Mouse (Mus musculus): ENCODE results near the gene Gm13271. TPM values are rescaled to one million over a fixed set of nuclear protein-coding genes. Genes with fewer than 3 reads are reported as not detected.
"Not testable (repeated sequence)": the region's sequence is repeated elsewhere in the genome, so short reads cannot be mapped to it uniquely, and the experiment has no call there.

Gm13271 gene
- not detected in 2 replicates for polyA plus RNA-seq (2015; fragmentation: Nextera tagmentation; extraction: Ambion mirVana)

GRCm38 (mm10) chr4:88754818-88755340 is at the start of gene Gm13271:
Gm13271 (plus strand) TSS chr4:88754868.
- not testable (repeated sequence) for H3K36me3 ChIP-seq (ENCODE audit: control insufficient read depth, insufficient read depth); H3K4me2 ChIP-seq (replicated peaks; ENCODE audit: low read depth); H3K4me1 ChIP-seq (replicated peaks; ENCODE audit: control insufficient read depth, insufficient read depth, low read length); H3K27ac ChIP-seq (ENCODE audit: low read depth, low read length); H3K9me3 ChIP-seq (ENCODE audit: control insufficient read depth); ATAC-seq; H3K4me3 ChIP-seq (ENCODE audit: low read depth, low read length); H3K9ac ChIP-seq (ENCODE audit: low read depth, low read length); H3K27me3 ChIP-seq (replicated peaks; ENCODE audit: control insufficient read depth, insufficient read depth, low read length)
- WGBS: 75% methylated on average over 14 of the region's 15 CpGs
- TF ChIP-seq CTCF (IDR thresholded peaks at IDR 0.05; ENCODE audit: low read depth): peak; percentile 17; the same call in 1 of the 2 replicates

- no peaks in the 10 kb centered on the region for H3K27me3 ChIP-seq (replicated peaks; ENCODE audit: control insufficient read depth, insufficient read depth, low read length)
- TF ChIP-seq CTCF (IDR thresholded peaks at IDR 0.05; ENCODE audit: low read depth): no peak
- H3K36me3 ChIP-seq (ENCODE audit: control insufficient read depth, insufficient read depth): no peaks in the 10 kb centered on the region
- H3K9me3 ChIP-seq (ENCODE audit: control insufficient read depth): no peaks in the 10 kb centered on the region
- H3K9ac ChIP-seq (ENCODE audit: low read depth, low read length): no peak overlapping the region
- ATAC-seq: no peak
- H3K27ac ChIP-seq (ENCODE audit: low read depth, low read length): no peak overlapping the region
- no peaks in the 10 kb centered on the region for H3K4me1 ChIP-seq (replicated peaks; ENCODE audit: control insufficient read depth, insufficient read depth, low read length)
- H3K4me3 ChIP-seq (ENCODE audit: low read depth, low read length): no peak overlapping the region
- 45% methylated on average over 3 of the region's 3 CpGs for WGBS
- no peak overlapping the region for H3K4me2 ChIP-seq (replicated peaks; ENCODE audit: low read depth)
Observed at GRCm38 (mm10) chr4:88705924-88706323, 48.7 kb upstream of the Gm13271 start.

GRCm38 (mm10) chr4:88707128-88707826 is 47.4 kb upstream of the Gm13271 start:
- Histone ChIP-seq H3K4me2 (replicated peaks; ENCODE audit: low read depth) (no peak overlapping the region), H3K27ac (ENCODE audit: low read depth, low read length) (no peak overlapping the region), H3K9ac (ENCODE audit: low read depth, low read length) (no peak overlapping the region), H3K36me3 (ENCODE audit: control insufficient read depth, insufficient read depth) (no peaks in the 10 kb centered on the region), H3K4me1 (replicated peaks; ENCODE audit: control insufficient read depth, insufficient read depth, low read length) (no peaks in the 10 kb centered on the region), H3K9me3 (ENCODE audit: control insufficient read depth) (no peaks in the 10 kb centered on the region), H3K4me3 (ENCODE audit: low read depth, low read length) (no peak overlapping the region), H3K27me3 (replicated peaks; ENCODE audit: control insufficient read depth, insufficient read depth, low read length) (no peaks in the 10 kb centered on the region)
- ATAC-seq: no peak
- WGBS: 84% methylated on average over 1 of the region's 1 CpGs
- no peak for TF ChIP-seq CTCF (IDR thresholded peaks at IDR 0.05; ENCODE audit: low read depth)

GRCm38 (mm10) chr4:88714281-88714680 is 40.4 kb upstream of the Gm13271 start:
- 63% methylated on average over 1 of the region's 1 CpGs for WGBS

GRCm38 (mm10) chr4:88715059-88715458 is 39.6 kb upstream of the Gm13271 start:
- Histone ChIP-seq H3K27ac (ENCODE audit: low read depth, low read length) (no peak overlapping the region), H3K27me3 (replicated peaks; ENCODE audit: control insufficient read depth, insufficient read depth, low read length) (no peaks in the 10 kb centered on the region), H3K4me1 (replicated peaks; ENCODE audit: control insufficient read depth, insufficient read depth, low read length) (no peaks in the 10 kb centered on the region), H3K9me3 (ENCODE audit: control insufficient read depth) (no peaks in the 10 kb centered on the region), H3K4me2 (replicated peaks; ENCODE audit: low read depth) (no peak overlapping the region), H3K9ac (ENCODE audit: low read depth, low read length) (no peak overlapping the region), H3K36me3 (ENCODE audit: control insufficient read depth, insufficient read depth) (peaks cover 12% of the 10 kb centered on the region; the same call in 1 of the 2 replicates), H3K4me3 (ENCODE audit: low read depth, low read length) (no peak overlapping the region)
- TF ChIP-seq CTCF (IDR thresholded peaks at IDR 0.05; ENCODE audit: low read depth): no peak
- no peak for ATAC-seq

More at GRCm38 (mm10) chr4:88714281-88714680, 40.4 kb upstream of the Gm13271 start:
- TF ChIP-seq CTCF (IDR thresholded peaks at IDR 0.05; ENCODE audit: low read depth): no peak
- Histone ChIP-seq H3K9ac (ENCODE audit: low read depth, low read length) (no peak overlapping the region), H3K4me1 (replicated peaks; ENCODE audit: control insufficient read depth, insufficient read depth, low read length) (no peaks in the 10 kb centered on the region), H3K4me2 (replicated peaks; ENCODE audit: low read depth) (no peak overlapping the region), H3K36me3 (ENCODE audit: control insufficient read depth, insufficient read depth) (peaks cover 12% of the 10 kb centered on the region; the same call in 1 of the 2 replicates), H3K27ac (ENCODE audit: low read depth, low read length) (no peak overlapping the region), H3K4me3 (ENCODE audit: low read depth, low read length) (no peak overlapping the region), H3K27me3 (replicated peaks; ENCODE audit: control insufficient read depth, insufficient read depth, low read length) (no peaks in the 10 kb centered on the region), H3K9me3 (ENCODE audit: control insufficient read depth) (no peaks in the 10 kb centered on the region)
- ATAC-seq: no peak

- Histone ChIP-seq H3K27me3 (replicated peaks; ENCODE audit: control insufficient read depth, insufficient read depth, low read length) (no peaks in the 10 kb centered on the region), H3K4me2 (replicated peaks; ENCODE audit: low read depth) (peak overlapping the region; percentile 74), H3K4me3 (ENCODE audit: low read depth, low read length) (peak overlapping the region; percentile 19), H3K36me3 (ENCODE audit: control insufficient read depth, insufficient read depth) (peaks cover 10% of the 10 kb centered on the region; the same call in 1 of the 2 replicates), H3K9me3 (ENCODE audit: control insufficient read depth) (no peaks in the 10 kb centered on the region), H3K4me1 (replicated peaks; ENCODE audit: control insufficient read depth, insufficient read depth, low read length) (0 out of 2 replicates have a peak, but pooled peaks cover 4% of the 10 kb centered on the region), H3K9ac (ENCODE audit: low read depth, low read length) (no peak overlapping the region), H3K27ac (ENCODE audit: low read depth, low read length) (no peak overlapping the region)
- no peak for TF ChIP-seq CTCF (IDR thresholded peaks at IDR 0.05; ENCODE audit: low read depth)
- WGBS: 18% methylated on average over 1 of the region's 1 CpGs
- ATAC-seq: no peak
Observed at GRCm38 (mm10) chr4:88718715-88719114, 36.0 kb upstream of the Gm13271 start.
